Mouse (Mus musculus): ENCODE results near the gene Snx14. TPM values are rescaled to one million over a fixed set of nuclear protein-coding genes. Genes with fewer than 3 reads are reported as not detected.

The Snx14 gene
- polyA plus RNA-seq, 1 experiment from 2014 or later: 20.7 TPM

DNA sequence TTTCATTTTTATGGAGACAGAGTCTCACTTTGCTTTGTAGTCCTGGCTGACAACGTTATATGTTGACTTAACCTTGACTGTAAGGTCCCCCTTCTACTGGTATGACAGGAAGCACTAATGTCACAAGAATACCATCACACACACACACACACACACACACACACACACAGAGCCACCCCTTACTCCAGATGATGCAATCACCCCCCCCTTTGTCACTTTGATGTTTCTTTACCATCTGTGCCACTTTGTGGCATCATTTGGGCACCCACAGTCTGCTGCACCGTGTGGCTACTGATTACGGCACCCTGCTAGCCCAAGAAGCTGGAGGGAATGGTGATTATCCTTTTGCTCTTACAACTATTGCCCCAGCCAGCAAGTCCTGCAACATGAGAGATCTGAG, 81.6 kb downstream of the Snx14 start:
- WGBS: 81% methylated on average over 3 of the region's 3 CpGs
- Histone ChIP-seq H3K27me3 (ENCODE audit: low read depth, poor library complexity, severe bottlenecking) (no peaks in the 10 kb centered on the region), H3K9me3 (replicated peaks) (no peaks in the 10 kb centered on the region), H3K4me1 (peaks cover 11% of the 10 kb centered on the region), H3K4me3 (no peak overlapping the region), H3K36me3 (no peaks in the 10 kb centered on the region), H3K27ac (replicated peaks) (no peak overlapping the region)
- DNase-seq (ENCODE audit: low spot score): no peak

DNA sequence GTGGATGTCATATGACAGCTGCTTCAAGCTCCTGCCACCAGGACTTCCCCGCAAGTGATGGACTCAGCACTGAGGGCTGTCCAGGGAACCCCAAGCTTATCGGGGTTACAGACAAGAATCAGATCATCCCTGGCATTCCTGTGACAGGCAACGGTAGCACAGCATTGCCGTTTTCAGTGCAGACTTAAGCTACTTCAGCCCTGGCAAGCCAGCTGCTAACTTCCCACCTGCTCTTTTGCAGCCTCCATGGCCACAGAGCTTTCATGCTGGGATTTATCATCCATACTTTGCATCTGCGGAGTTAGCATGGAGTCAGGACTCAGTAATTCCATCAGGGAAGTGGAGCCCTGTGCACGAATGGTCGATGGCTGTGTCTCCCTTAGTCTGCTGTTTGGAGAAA, 85.3 kb downstream of the Snx14 start:
- 89% methylated on average over 7 of the region's 7 CpGs for WGBS
- no peak for DNase-seq (ENCODE audit: low spot score)
- Histone ChIP-seq H3K36me3 (no peaks in the 10 kb centered on the region), H3K4me3 (no peak overlapping the region), H3K9me3 (replicated peaks) (no peaks in the 10 kb centered on the region), H3K4me1 (peaks cover 4% of the 10 kb centered on the region), H3K27me3 (ENCODE audit: low read depth, poor library complexity, severe bottlenecking) (no peaks in the 10 kb centered on the region), H3K27ac (replicated peaks) (no peak overlapping the region)

- Histone ChIP-seq H3K27me3 (ENCODE audit: low read depth, poor library complexity, severe bottlenecking) (no peaks in the 10 kb centered on the region), H3K36me3 (no peaks in the 10 kb centered on the region), H3K9me3 (replicated peaks) (no peaks in the 10 kb centered on the region), H3K4me3 (no peak overlapping the region), H3K4me1 (peaks cover 4% of the 10 kb centered on the region), H3K27ac (replicated peaks) (no peak overlapping the region)
- 70% methylated on average over 6 of the region's 6 CpGs for WGBS
- DNase-seq (ENCODE audit: low spot score): no peak
Measured at GRCm38 (mm10) chr9:88352741-88353140, 86.0 kb downstream of the Snx14 start.

DNA sequence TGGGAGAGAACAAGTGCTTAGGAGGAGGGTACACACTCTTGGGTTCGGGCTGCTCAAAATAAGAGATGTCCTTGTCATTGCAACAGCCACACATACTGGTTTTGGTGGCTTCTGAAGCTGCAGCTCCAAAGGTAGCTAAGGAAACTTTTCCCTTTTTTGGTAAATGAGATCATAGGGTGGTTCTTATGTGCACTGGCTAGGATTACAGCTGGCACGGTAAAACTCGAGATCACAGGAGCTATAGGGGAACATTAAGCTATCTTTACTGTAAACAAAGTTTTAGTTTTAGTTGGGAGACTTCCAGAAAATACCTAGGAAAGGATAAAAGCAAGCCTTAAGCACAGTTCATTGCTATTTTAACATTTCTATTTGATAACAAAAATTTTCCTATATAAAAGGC, 87.6 kb downstream of the Snx14 start:
- 81% methylated on average over 3 of the region's 3 CpGs for WGBS
- no peak overlapping the region for H3K27ac ChIP-seq (replicated peaks)
- no peak overlapping the region for H3K4me3 ChIP-seq
- H3K27me3 ChIP-seq (ENCODE audit: low read depth, poor library complexity, severe bottlenecking): no peaks in the 10 kb centered on the region
- no peak for DNase-seq (ENCODE audit: low spot score)
- no peaks in the 10 kb centered on the region for H3K9me3 ChIP-seq (replicated peaks)
- no peaks in the 10 kb centered on the region for H3K36me3 ChIP-seq
- H3K4me1 ChIP-seq: peaks cover 4% of the 10 kb centered on the region

DNA sequence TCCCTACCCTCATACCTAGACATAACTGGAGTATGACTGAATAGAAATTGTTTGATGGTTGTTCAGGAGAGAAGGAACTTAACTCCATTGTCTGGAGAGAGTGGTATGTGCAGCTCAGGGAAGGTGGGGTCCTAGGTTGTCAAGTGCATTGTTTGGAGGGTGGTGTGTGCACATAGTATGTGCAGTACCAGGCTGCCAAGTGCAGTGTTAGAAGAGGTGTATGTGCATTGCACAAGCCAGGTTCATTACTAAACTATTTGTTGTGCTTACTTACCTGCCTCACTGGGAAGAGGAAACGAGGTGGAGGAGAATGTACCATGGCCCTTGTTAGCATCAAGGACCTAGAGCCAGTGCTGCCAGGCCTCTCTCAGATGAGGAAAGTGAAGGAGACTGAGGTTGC, 88.4 kb downstream of the Snx14 start:
- 83% methylated on average over 1 of the region's 1 CpGs for WGBS

DNA sequence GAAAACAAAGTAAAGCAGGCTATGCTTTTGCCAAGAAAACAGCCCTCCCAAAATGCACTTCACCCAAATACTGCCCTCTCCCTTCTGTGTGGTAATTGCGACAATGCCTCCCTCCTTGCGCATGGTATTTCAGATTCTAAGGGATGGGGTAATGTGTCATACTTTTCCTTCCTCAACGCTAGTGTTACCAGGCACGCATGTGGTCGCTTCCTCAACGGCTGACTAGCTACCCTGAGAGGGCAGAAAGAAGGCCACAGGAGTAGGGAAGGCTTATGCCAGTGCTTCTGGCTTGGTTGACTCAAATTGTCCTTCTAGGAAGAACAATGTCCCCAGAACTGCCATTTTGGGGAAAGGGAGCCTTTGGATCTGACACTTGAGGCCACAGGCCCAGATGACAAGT, 90.1 kb downstream of the Snx14 start:
- Histone ChIP-seq H3K27me3 (ENCODE audit: low read depth, poor library complexity, severe bottlenecking) (no peaks in the 10 kb centered on the region), H3K9me3 (replicated peaks) (no peaks in the 10 kb centered on the region), H3K36me3 (no peaks in the 10 kb centered on the region), H3K4me3 (no peak overlapping the region), H3K4me1 (peaks cover 4% of the 10 kb centered on the region), H3K27ac (replicated peaks) (no peak overlapping the region)
- 92% methylated on average over 6 of the region's 6 CpGs for WGBS
- no peak for DNase-seq (ENCODE audit: low spot score)

More for the DNA sequence above, 88.4 kb downstream of the Snx14 start:
- Histone ChIP-seq H3K27ac (replicated peaks) (no peak overlapping the region), H3K4me3 (no peak overlapping the region), H3K9me3 (replicated peaks) (no peaks in the 10 kb centered on the region), H3K4me1 (peaks cover 4% of the 10 kb centered on the region), H3K27me3 (ENCODE audit: low read depth, poor library complexity, severe bottlenecking) (no peaks in the 10 kb centered on the region), H3K36me3 (no peaks in the 10 kb centered on the region)
- no peak for DNase-seq (ENCODE audit: low spot score)

- Histone ChIP-seq H3K27me3 (ENCODE audit: low read depth, poor library complexity, severe bottlenecking) (no peaks in the 10 kb centered on the region), H3K27ac (replicated peaks) (no peak overlapping the region), H3K4me3 (no peak overlapping the region), H3K4me1 (peaks cover 4% of the 10 kb centered on the region; the same call in 1 of the 2 replicates), H3K9me3 (replicated peaks) (no peaks in the 10 kb centered on the region), H3K36me3 (no peaks in the 10 kb centered on the region)
- 76% methylated on average over 5 of the region's 5 CpGs for whole genome bisulfite sequencing
- DNase-seq (ENCODE audit: low spot score): no peak
Measured at GRCm38 (mm10) chr9:88346857-88347256, 91.9 kb downstream of the Snx14 start.

DNA sequence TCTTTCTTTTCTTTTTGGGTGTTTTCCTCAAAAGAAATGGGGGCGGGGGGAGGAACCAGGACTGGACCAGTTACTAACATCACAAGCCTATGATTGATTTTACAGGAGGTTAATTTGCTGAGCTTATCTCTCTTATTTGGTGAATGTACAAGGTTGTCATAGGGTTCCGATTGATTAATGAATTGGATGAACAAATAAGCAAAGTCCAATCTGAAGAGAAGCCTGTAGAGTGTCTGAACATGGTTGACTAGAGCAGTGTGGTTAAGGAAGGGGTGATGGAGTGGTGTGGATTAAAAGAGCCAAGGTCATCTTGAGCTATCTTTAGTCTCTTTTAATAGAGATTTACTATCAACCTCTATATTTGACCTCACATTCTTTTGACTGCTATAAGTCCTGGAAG, 94.3 kb downstream of the Snx14 start:
- no peaks in the 10 kb centered on the region for H3K9me3 ChIP-seq (replicated peaks)
- peaks cover 4% of the 10 kb centered on the region; the same call in 1 of the 2 replicates for H3K4me1 ChIP-seq
- H3K4me3 ChIP-seq: no peak overlapping the region
- DNase-seq (ENCODE audit: low spot score): no peak
- no peaks in the 10 kb centered on the region for H3K36me3 ChIP-seq
- WGBS: 92% methylated on average over 2 of the region's 2 CpGs
- H3K27ac ChIP-seq (replicated peaks): no peak overlapping the region
- no peaks in the 10 kb centered on the region for H3K27me3 ChIP-seq (ENCODE audit: low read depth, poor library complexity, severe bottlenecking)

GRCm38 (mm10) chr9:88342701-88343100, 96.1 kb downstream of the Snx14 start:
- H3K4me3 ChIP-seq: no peak overlapping the region
- no peak for DNase-seq (ENCODE audit: low spot score)
- H3K27ac ChIP-seq (replicated peaks): no peak overlapping the region
- 85% methylated on average over 3 of the region's 3 CpGs for WGBS
- peaks cover 4% of the 10 kb centered on the region; the same call in 1 of the 2 replicates for H3K4me1 ChIP-seq
- no peaks in the 10 kb centered on the region for H3K9me3 ChIP-seq (replicated peaks)
- H3K27me3 ChIP-seq (ENCODE audit: low read depth, poor library complexity, severe bottlenecking): no peaks in the 10 kb centered on the region
- no peaks in the 10 kb centered on the region for H3K36me3 ChIP-seq

DNA sequence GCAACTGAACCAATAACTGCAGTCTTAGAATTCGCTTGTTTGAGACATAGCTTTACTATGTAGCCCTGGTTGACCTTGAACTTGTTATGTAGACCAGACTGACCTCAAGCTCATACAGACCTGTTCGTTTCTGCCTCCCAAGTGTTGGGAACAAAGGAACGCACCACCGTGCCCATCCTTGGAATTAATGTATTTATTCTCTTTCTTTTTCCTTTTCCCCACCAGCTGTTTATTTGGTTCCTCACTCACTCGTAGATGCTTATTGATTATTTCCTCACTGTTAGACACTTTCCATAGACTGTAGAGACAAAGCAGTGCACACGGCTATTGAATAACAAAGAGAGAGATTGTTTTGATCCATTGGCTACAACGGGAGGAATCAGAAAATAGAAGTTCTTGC, 96.5 kb downstream of the Snx14 start:
- Histone ChIP-seq H3K4me3 (no peak overlapping the region), H3K27me3 (ENCODE audit: low read depth, poor library complexity, severe bottlenecking) (no peaks in the 10 kb centered on the region), H3K36me3 (no peaks in the 10 kb centered on the region), H3K9me3 (replicated peaks) (no peaks in the 10 kb centered on the region), H3K27ac (replicated peaks) (no peak overlapping the region), H3K4me1 (peaks cover 4% of the 10 kb centered on the region; the same call in 1 of the 2 replicates)
- DNase-seq (ENCODE audit: low spot score): no peak
- WGBS: 63% methylated on average over 7 of the region's 7 CpGs

DNA sequence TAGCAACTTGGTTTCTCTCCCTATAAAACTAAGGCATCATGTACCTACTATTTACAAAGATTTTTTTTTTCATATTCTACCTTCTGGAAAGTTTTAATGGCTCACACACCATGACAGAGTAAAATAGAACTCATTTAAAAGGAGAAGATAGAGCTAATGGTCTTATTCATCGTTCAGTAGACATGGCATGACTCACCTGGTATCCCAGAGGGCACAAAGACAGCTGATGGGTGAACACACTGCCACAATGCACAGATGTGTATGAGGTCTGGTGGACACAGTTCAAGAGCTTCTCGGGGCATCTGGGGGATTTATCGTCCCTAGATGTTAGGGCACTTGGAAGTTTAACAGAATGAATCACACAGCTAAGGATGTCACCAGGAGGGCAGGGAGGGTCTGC, 97.9 kb downstream of the Snx14 start:
- Histone ChIP-seq H3K4me1 (peaks cover 4% of the 10 kb centered on the region; the same call in 1 of the 2 replicates), H3K36me3 (no peaks in the 10 kb centered on the region)
- WGBS: 85% methylated on average over 3 of the region's 3 CpGs

DNA sequence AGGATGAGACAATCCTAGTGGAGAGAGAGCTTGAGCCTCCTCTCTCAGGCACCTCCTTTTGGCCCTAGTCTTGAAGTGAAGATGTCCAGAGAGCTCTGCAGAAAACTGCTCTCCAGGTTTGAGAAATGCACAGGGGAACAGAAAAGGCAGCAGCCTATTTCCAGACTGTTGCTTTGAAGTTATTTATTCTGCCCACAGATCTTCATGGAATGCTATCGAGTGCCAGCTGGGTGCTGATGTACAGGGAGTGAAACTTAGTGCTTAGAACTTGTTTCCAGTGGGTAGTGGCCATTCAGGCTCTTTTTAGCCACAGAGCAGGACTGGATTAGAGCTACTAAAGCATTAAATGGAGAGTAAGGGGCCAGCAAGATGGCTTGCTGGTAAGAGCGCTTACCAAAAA, 102.9 kb downstream of the Snx14 start:
- no peaks in the 10 kb centered on the region for H3K36me3 ChIP-seq

More for the DNA sequence above, 97.9 kb downstream of the Snx14 start:
- Histone ChIP-seq H3K9me3 (replicated peaks) (no peaks in the 10 kb centered on the region), H3K4me3 (no peak overlapping the region), H3K27me3 (ENCODE audit: low read depth, poor library complexity, severe bottlenecking) (no peaks in the 10 kb centered on the region), H3K27ac (replicated peaks) (no peak overlapping the region)
- DNase-seq (ENCODE audit: low spot score): no peak

DNA sequence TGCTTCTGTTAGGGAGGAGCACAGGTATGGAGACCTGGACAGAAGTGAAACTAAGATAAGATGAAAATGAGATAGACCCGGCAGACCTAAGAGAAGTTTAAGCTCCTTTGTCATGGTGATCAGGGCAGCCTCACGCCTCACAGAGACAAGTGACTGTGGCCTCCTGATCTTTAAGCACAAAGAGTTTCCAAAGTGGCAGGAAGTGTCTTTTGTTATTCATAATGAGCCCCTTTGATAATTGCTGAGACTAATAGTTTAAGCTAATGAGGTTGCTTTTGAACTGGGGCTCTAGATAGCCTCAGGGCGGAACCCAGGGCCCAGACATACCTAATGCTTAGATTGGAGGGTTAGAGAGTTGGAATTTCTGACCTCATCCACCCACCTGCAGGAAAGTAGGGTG, 106.3 kb downstream of the Snx14 start:
- no peak overlapping the region for H3K27ac ChIP-seq (replicated peaks)
- no peak overlapping the region for H3K4me3 ChIP-seq
- no peaks in the 10 kb centered on the region for H3K36me3 ChIP-seq
- H3K4me1 ChIP-seq: peaks cover 28% of the 10 kb centered on the region
- peaks cover 50% of the 10 kb centered on the region for H3K27me3 ChIP-seq (ENCODE audit: low read depth, poor library complexity, severe bottlenecking)
- H3K9me3 ChIP-seq (replicated peaks): no peaks in the 10 kb centered on the region
- no peak for DNase-seq (ENCODE audit: low spot score)
- 18% methylated on average over 3 of the region's 3 CpGs for WGBS

More for the DNA sequence above, 102.9 kb downstream of the Snx14 start:
- peaks cover 11% of the 10 kb centered on the region for H3K4me1 ChIP-seq
- no peak for DNase-seq (ENCODE audit: low spot score)
- 83% methylated on average over 1 of the region's 2 CpGs for WGBS
- H3K9me3 ChIP-seq (replicated peaks): no peaks in the 10 kb centered on the region
- no peak overlapping the region for H3K4me3 ChIP-seq
- peaks cover 16% of the 10 kb centered on the region for H3K27me3 ChIP-seq (ENCODE audit: low read depth, poor library complexity, severe bottlenecking)
- H3K27ac ChIP-seq (replicated peaks): no peak overlapping the region

DNA sequence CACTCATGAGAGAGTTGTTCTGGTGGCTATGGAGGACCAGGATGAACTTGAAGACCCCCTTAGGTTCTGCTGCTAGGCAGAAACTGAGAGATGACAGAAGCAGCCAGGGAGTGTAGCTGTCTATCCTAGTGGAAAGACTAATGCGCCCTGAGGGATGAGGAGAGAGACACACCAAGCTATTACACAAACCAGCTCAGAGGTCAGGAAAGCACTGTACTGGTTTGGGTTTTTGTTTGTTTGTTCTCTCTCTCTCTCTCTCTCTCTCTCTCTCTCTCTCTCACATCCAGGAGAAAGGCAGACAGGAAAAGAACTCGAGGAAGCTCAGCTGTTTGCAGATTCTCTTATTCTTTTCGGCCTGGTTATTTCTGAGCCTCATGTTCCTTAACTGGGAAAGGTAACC, 108.4 kb downstream of the Snx14 start:
- Histone ChIP-seq H3K4me3 (no peak overlapping the region), H3K9me3 (replicated peaks) (no peaks in the 10 kb centered on the region), H3K27me3 (ENCODE audit: low read depth, poor library complexity, severe bottlenecking) (peaks cover 67% of the 10 kb centered on the region), H3K27ac (replicated peaks) (no peak overlapping the region), H3K36me3 (no peaks in the 10 kb centered on the region), H3K4me1 (peaks cover 35% of the 10 kb centered on the region)
- WGBS: 69% methylated on average over 3 of the region's 3 CpGs
- DNase-seq (ENCODE audit: low spot score): no peak
